Mouse (Mus musculus): ENCODE data around the gene Mum1. TPM values are rescaled to one million over a fixed set of nuclear protein-coding genes. Genes with fewer than 3 reads are reported as not detected.

Mum1 gene
- polyA plus RNA-seq, 1 experiment, result 42.8 TPM

DNA sequence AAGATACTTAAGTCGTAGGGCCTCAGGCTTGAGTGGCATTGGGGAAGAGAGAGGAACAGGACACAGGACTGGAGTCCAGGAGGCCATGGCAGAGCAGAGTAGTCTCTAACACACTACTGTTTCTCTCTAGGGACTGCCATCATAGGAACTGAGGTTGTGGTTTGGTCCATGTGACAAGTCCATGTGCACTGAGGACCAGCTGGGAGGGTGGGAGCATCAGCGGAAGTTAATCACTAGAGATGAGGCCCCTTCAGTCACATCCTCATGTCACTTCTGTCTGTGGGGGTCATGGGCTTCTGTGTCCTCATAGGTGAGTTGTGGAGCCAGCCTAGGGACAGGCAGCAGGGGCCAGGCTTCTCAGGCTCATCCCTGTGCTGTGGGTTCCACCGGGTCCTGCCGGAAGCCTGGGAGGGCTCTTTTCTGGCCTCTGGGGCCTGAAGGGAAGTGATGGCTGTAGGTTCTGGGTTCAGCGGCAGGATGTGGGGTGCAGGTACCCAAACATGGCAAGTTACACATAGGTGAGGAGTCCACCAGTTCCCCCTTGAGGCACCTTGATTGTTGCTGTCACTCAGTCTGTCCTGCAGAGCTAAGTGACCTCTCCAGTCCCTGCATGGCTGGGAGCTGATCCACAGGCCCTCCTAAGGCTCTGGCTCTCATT is 45.1 kb downstream of the Mum1 start:
- TF ChIP-seq CTCF (IDR thresholded peaks at IDR 0.05; ENCODE audit: extremely low read depth, insufficient read depth, insufficient read length, insufficient replicate concordance), result no peak
- no peak for TF ChIP-seq POLR2A (IDR thresholded peaks at IDR 0.05; ENCODE audit: low read depth, low read length)
- Histone ChIP-seq H3K4me1 (ENCODE audit: control insufficient read depth, insufficient read depth, insufficient read length) (peaks cover 34% of the 10 kb centered on the region; the same call in 1 of the 2 replicates), H3K4me3 (ENCODE audit: extremely low read depth, insufficient read depth, insufficient read length) (no peak overlapping the region), H3K36me3 (ENCODE audit: control insufficient read depth, insufficient read depth, low read length) (peaks cover 12% of the 10 kb centered on the region; the same call in 1 of the 2 replicates), H3K27ac (ENCODE audit: insufficient read depth, low read length) (peak overlapping the region; percentile 45), H3K27me3 (ENCODE audit: control insufficient read depth, insufficient read depth, low read length) (no peaks in the 10 kb centered on the region)
- 20% methylated on average over 5 of the region's 5 CpGs for WGBS
- no peak for DNase-seq (ENCODE audit: low read depth in 1 of 2, low spot score in 2 of 2)

GRCm38 (mm10) chr10:80271870-80272585 is 45.8 kb downstream of the Mum1 start:
- H3K4me3 ChIP-seq (ENCODE audit: extremely low read depth, insufficient read depth, insufficient read length), result no peak overlapping the region
- no peak for DNase-seq (ENCODE audit: low read depth in 1 of 2, low spot score in 2 of 2)
- no peak for TF ChIP-seq CTCF (IDR thresholded peaks at IDR 0.05; ENCODE audit: extremely low read depth, insufficient read depth, insufficient read length, insufficient replicate concordance)
- no peaks in the 10 kb centered on the region for H3K27me3 ChIP-seq (ENCODE audit: control insufficient read depth, insufficient read depth, low read length)
- peak overlapping the region; percentile 45 for H3K27ac ChIP-seq (ENCODE audit: insufficient read depth, low read length)
- peaks cover 34% of the 10 kb centered on the region; the same call in 1 of the 2 replicates for H3K4me1 ChIP-seq (ENCODE audit: control insufficient read depth, insufficient read depth, insufficient read length)
- peaks cover 17% of the 10 kb centered on the region for H3K36me3 ChIP-seq (ENCODE audit: control insufficient read depth, insufficient read depth, low read length)
- 68% methylated on average over 8 of the region's 8 CpGs for WGBS

GRCm38 (mm10) chr10:80273847-80274246 is 47.6 kb downstream of the Mum1 start:
- H3K36me3 ChIP-seq (ENCODE audit: control insufficient read depth, insufficient read depth, low read length), result peaks cover 34% of the 10 kb centered on the region
- H3K27me3 ChIP-seq (ENCODE audit: control insufficient read depth, insufficient read depth, low read length), result no peaks in the 10 kb centered on the region
- H3K27ac ChIP-seq (ENCODE audit: insufficient read depth, low read length), result no peak overlapping the region
- WGBS, result 84% methylated on average over 3 of the region's 3 CpGs
- H3K4me3 ChIP-seq (ENCODE audit: extremely low read depth, insufficient read depth, insufficient read length), result no peak overlapping the region
- TF ChIP-seq POLR2A (IDR thresholded peaks at IDR 0.05; ENCODE audit: low read depth, low read length), result no peak
- no peak for TF ChIP-seq CTCF (IDR thresholded peaks at IDR 0.05; ENCODE audit: extremely low read depth, insufficient read depth, insufficient read length, insufficient replicate concordance)
- peaks cover 25% of the 10 kb centered on the region; the same call in 1 of the 2 replicates for H3K4me1 ChIP-seq (ENCODE audit: control insufficient read depth, insufficient read depth, insufficient read length)
- no peak for DNase-seq (ENCODE audit: low read depth in 1 of 2, low spot score in 2 of 2)

DNA sequence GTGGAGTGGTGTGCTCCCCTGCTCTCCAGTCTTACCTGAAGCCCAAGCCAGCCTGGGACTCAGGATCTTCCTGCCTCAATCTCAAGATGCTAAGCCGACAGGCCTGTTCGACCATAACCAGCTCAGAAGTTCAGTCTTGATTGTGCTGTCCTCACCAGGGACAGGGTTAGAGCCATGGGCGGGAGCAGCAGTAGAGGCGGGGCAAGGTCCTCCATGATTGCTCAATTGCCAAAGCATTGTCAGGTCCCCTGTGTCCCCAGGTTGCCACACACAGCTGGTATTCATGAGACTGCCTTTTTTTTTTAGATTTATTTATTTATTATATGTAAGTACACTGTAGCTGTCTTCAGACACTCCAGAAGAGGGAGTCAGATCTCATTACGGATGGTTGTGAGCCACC is 50.0 kb downstream of the Mum1 start:
- peaks cover 11% of the 10 kb centered on the region; the same call in 1 of the 2 replicates for H3K4me1 ChIP-seq (ENCODE audit: control insufficient read depth, insufficient read depth, insufficient read length)
- no peak for TF ChIP-seq POLR2A (IDR thresholded peaks at IDR 0.05; ENCODE audit: low read depth, low read length)
- no peak for TF ChIP-seq CTCF (IDR thresholded peaks at IDR 0.05; ENCODE audit: extremely low read depth, insufficient read depth, insufficient read length, insufficient replicate concordance)
- WGBS, result 90% methylated on average over 5 of the region's 5 CpGs
- H3K36me3 ChIP-seq (ENCODE audit: control insufficient read depth, insufficient read depth, low read length), result peaks cover 50% of the 10 kb centered on the region
- no peak overlapping the region for H3K4me3 ChIP-seq (ENCODE audit: extremely low read depth, insufficient read depth, insufficient read length)
- DNase-seq (ENCODE audit: low read depth in 1 of 2, low spot score in 2 of 2), result no peak
- no peaks in the 10 kb centered on the region for H3K27me3 ChIP-seq (ENCODE audit: control insufficient read depth, insufficient read depth, low read length)
- H3K27ac ChIP-seq (ENCODE audit: insufficient read depth, low read length), result no peak overlapping the region

GRCm38 (mm10) chr10:80278390-80278789 is 52.2 kb downstream of the Mum1 start:
- Histone ChIP-seq H3K4me3 (ENCODE audit: extremely low read depth, insufficient read depth, insufficient read length) (no peak overlapping the region), H3K36me3 (ENCODE audit: control insufficient read depth, insufficient read depth, low read length) (peaks cover 58% of the 10 kb centered on the region), H3K4me1 (ENCODE audit: control insufficient read depth, insufficient read depth, insufficient read length) (no peaks in the 10 kb centered on the region; the same call in 1 of the 2 replicates), H3K27ac (ENCODE audit: insufficient read depth, low read length) (no peak overlapping the region), H3K27me3 (ENCODE audit: control insufficient read depth, insufficient read depth, low read length) (no peaks in the 10 kb centered on the region)
- DNase-seq (ENCODE audit: low read depth in 1 of 2, low spot score in 2 of 2), result no peak
- 95% methylated on average over 9 of the region's 9 CpGs for WGBS
- TF ChIP-seq POLR2A (IDR thresholded peaks at IDR 0.05; ENCODE audit: low read depth, low read length), result no peak
- TF ChIP-seq CTCF (IDR thresholded peaks at IDR 0.05; ENCODE audit: extremely low read depth, insufficient read depth, insufficient read length, insufficient replicate concordance), result no peak

GRCm38 (mm10) chr10:80279273-80279672 is 53.0 kb downstream of the Mum1 start:
- no peaks in the 10 kb centered on the region; the same call in 1 of the 2 replicates for H3K4me1 ChIP-seq (ENCODE audit: control insufficient read depth, insufficient read depth, insufficient read length)
- no peak overlapping the region for H3K4me3 ChIP-seq (ENCODE audit: extremely low read depth, insufficient read depth, insufficient read length)
- TF ChIP-seq CTCF (IDR thresholded peaks at IDR 0.05; ENCODE audit: extremely low read depth, insufficient read depth, insufficient read length, insufficient replicate concordance) (no peak), POLR2A (IDR thresholded peaks at IDR 0.05; ENCODE audit: low read depth, low read length) (no peak)
- 94% methylated on average over 12 of the region's 12 CpGs for WGBS
- H3K27me3 ChIP-seq (ENCODE audit: control insufficient read depth, insufficient read depth, low read length), result no peaks in the 10 kb centered on the region
- DNase-seq (ENCODE audit: low read depth in 1 of 2, low spot score in 2 of 2), result no peak
- H3K27ac ChIP-seq (ENCODE audit: insufficient read depth, low read length), result no peak overlapping the region
- peaks cover 65% of the 10 kb centered on the region for H3K36me3 ChIP-seq (ENCODE audit: control insufficient read depth, insufficient read depth, low read length)

- Histone ChIP-seq H3K27ac (ENCODE audit: insufficient read depth, low read length) (no peak overlapping the region), H3K27me3 (ENCODE audit: control insufficient read depth, insufficient read depth, low read length) (no peaks in the 10 kb centered on the region), H3K4me3 (ENCODE audit: extremely low read depth, insufficient read depth, insufficient read length) (no peak overlapping the region), H3K36me3 (ENCODE audit: control insufficient read depth, insufficient read depth, low read length) (peaks cover 74% of the 10 kb centered on the region), H3K4me1 (ENCODE audit: control insufficient read depth, insufficient read depth, insufficient read length) (no peaks in the 10 kb centered on the region; the same call in 1 of the 2 replicates)
- WGBS, result 89% methylated on average over 7 of the region's 7 CpGs
- no peak for TF ChIP-seq POLR2A (IDR thresholded peaks at IDR 0.05; ENCODE audit: low read depth, low read length)
- no peak for TF ChIP-seq CTCF (IDR thresholded peaks at IDR 0.05; ENCODE audit: extremely low read depth, insufficient read depth, insufficient read length, insufficient replicate concordance)
- no peak for DNase-seq (ENCODE audit: low read depth in 1 of 2, low spot score in 2 of 2)
Observed at GRCm38 (mm10) chr10:80281304-80281703, 55.1 kb downstream of the Mum1 start.
